Mouse (Mus musculus) gastrocnemius, postnatal 14 days (tissue): ENCODE results near the gene Gm36864. TPM values are rescaled to one million over a fixed set of nuclear protein-coding genes. Genes with fewer than 3 reads are reported as not detected.

Experiments used
- total RNA-seq, 2 experiments: library from RNA; stranded (reverse); gene quantifications; 2 replicates each; pipeline ENCODE4 v1.2.3; 2021

The Gm36864 gene
- total RNA-seq, 2 experiments from 2014 or later: not detected

Other genes starting within 250 kb of the Gm36864 start
- not detected for gene Klk1b11, start 240.3 kb upstream of the Gm36864 start, total RNA-seq
- under 1 TPM in 1 of 2 experiments, not detected in 1; 0.21 TPM for gene Klk1b26, start 224.0 kb upstream of the Gm36864 start, total RNA-seq
- not detected for gene Klk1b27, start 183.9 kb upstream of the Gm36864 start, total RNA-seq
- gene Klk1b21, start 133.8 kb upstream of the Gm36864 start, total RNA-seq: not detected
- not detected for gene Klk1b22, start 123.5 kb upstream of the Gm36864 start, total RNA-seq
- not detected for gene Klk1b16, start 99.4 kb upstream of the Gm36864 start, total RNA-seq
- not detected for gene Klk1b24, start 47.9 kb upstream of the Gm36864 start, total RNA-seq
- gene Klk1b3, start 38.0 kb upstream of the Gm36864 start, total RNA-seq: not detected
- gene Klk1b4, start 28.7 kb upstream of the Gm36864 start, total RNA-seq: not detected
- gene Klk1b5, start 20.2 kb upstream of the Gm36864 start, total RNA-seq: not detected
- under 1 TPM in 1 of 2 experiments, not detected in 1; 0.23 TPM for gene Klk1, start 10.8 kb upstream of the Gm36864 start, total RNA-seq
- under 1 TPM; 0.21 to 0.33 TPM for gene 1700028J19Rik, start 10.5 kb downstream of the Gm36864 start, total RNA-seq
- gene 2410002F23Rik, start 10.5 kb downstream of the Gm36864 start, total RNA-seq: 10 to 100 TPM; 14.2 to 16.2 TPM
- gene Acp4, start 21.2 kb downstream of the Gm36864 start, total RNA-seq: not detected
- gene Gm15517, start 25.3 kb downstream of the Gm36864 start, total RNA-seq: not detected
- 1 to 10 TPM; 4.2 to 5.6 TPM for gene Clec11a, start 70.7 kb downstream of the Gm36864 start, total RNA-seq
- gene Shank1, start 74.1 kb downstream of the Gm36864 start, total RNA-seq: under 1 TPM; 0.73 to 0.80 TPM
- gene Syt3, start 147.9 kb downstream of the Gm36864 start, total RNA-seq: under 1 TPM; 0.35 to 0.49 TPM
- gene 1700008O03Rik, start 149.6 kb downstream of the Gm36864 start, total RNA-seq: not detected
- 1 to 10 TPM in 1 of 2 experiments, under 1 TPM in 1; 0.51 to 1.3 TPM for gene Lrrc4b, start 192.8 kb downstream of the Gm36864 start, total RNA-seq
- not detected for gene Aspdh, start 229.2 kb downstream of the Gm36864 start, total RNA-seq
- gene Josd2, start 231.8 kb downstream of the Gm36864 start, total RNA-seq: 10 to 100 TPM; 60.2 to 73.5 TPM